Comparison of ENCODE assay signal across 8 mouse cellular contexts in genomic region chr7:97424621-97425245, GRCm38 (mm10). TPM values are rescaled to one million over a fixed set of nuclear protein-coding genes. Genes with fewer than 3 reads are reported as not detected.
DNase-seq lines count a peak whose midpoint lies in the region; ATAC-seq and TF ChIP-seq lines count a peak whose summit lies in the region.

No protein-coding gene starts in this region.

- H3K4me3 ChIP-seq in E14TG2a.4 (replicated peaks; ENCODE audit: low read length): no peak overlapping the region
- no peak overlapping the region for H3K4me3 ChIP-seq in forebrain, embryonic 13.5 days
- H3K4me3 ChIP-seq in neural tube, embryonic 15.5 days (replicated peaks): no peak overlapping the region

- no peaks in the 10 kb centered on the region for H3K27me3 ChIP-seq in E14TG2a.4 (ENCODE audit: insufficient read depth, low read length)
- no peaks in the 10 kb centered on the region for H3K27me3 ChIP-seq in forebrain, embryonic 13.5 days
- no peaks in the 10 kb centered on the region for H3K27me3 ChIP-seq in neural tube, embryonic 15.5 days (replicated peaks)

- 8% methylated on average over 12 of the region's 12 CpGs for WGBS in forebrain, embryonic 13.5 days
- 9% methylated on average over 12 of the region's 12 CpGs for WGBS in neural tube, embryonic 15.5 days

- TF ChIP-seq CTCF in E14TG2a.4 (conservative IDR thresholded peaks at IDR 0.05; ENCODE audit: low read length): peak; percentile 67

- 0 out of 2 replicates have a peak overlapping the region, but pooled peaks have one; percentile 40 for H3K9ac ChIP-seq in forebrain, embryonic 13.5 days
- no peak overlapping the region for H3K9ac ChIP-seq in neural tube, embryonic 15.5 days (replicated peaks)

- ATAC-seq in cerebellum, adult (ENCODE audit: insufficient number of reproducible peaks, low FRiP score, low TSS enrichment): peak; percentile 63
- ATAC-seq in forebrain, embryonic 13.5 days: peak; percentile 87
- peak; percentile 84 for ATAC-seq in neural tube, embryonic 15.5 days (ENCODE audit: low FRiP score)

- peak; percentile 64 for DNase-seq in heart, postnatal 25 days (ENCODE audit: low spot score)
- DNase-seq in layer of hippocampus, adult 18-20 months (ENCODE audit: low spot score in 2 of 2): peak; percentile 72 to 93
- DNase-seq in lung, adult 18-20 months: peak; percentile 72 to 85
- peak; percentile 98 for DNase-seq in testis, postnatal 10 days (ENCODE audit: low spot score)

- intact Hi-C loops in heart, postnatal 25 days (cut with DNase I): loop anchor here (2.0 to 5.0 kb wide), 5 partner anchors 37 to 254 kb away; partner anchors contain the start of genes Aamdc, Alg8 and Rsf1

- no peaks in the 10 kb centered on the region for H3K36me3 ChIP-seq in E14TG2a.4 (ENCODE audit: insufficient read depth, low read length)
- no peaks in the 10 kb centered on the region for H3K36me3 ChIP-seq in forebrain, embryonic 13.5 days (ENCODE audit: poor library complexity, severe bottlenecking)
- H3K36me3 ChIP-seq in neural tube, embryonic 15.5 days: no peaks in the 10 kb centered on the region

- peak overlapping the region; percentile 54; the same call in 1 of the 2 replicates for H3K27ac ChIP-seq in forebrain, embryonic 13.5 days
- H3K27ac ChIP-seq in neural tube, embryonic 15.5 days (replicated peaks): no peak overlapping the region

- H3K9me3 ChIP-seq in E14TG2a.4 (ENCODE audit: low read length): no peaks in the 10 kb centered on the region
- H3K9me3 ChIP-seq in forebrain, embryonic 13.5 days (replicated peaks): no peaks in the 10 kb centered on the region
- H3K9me3 ChIP-seq in neural tube, embryonic 15.5 days (replicated peaks): no peaks in the 10 kb centered on the region

- peaks cover 30% of the 10 kb centered on the region for H3K4me1 ChIP-seq in E14TG2a.4 (replicated peaks; ENCODE audit: low read depth, low read length)
- peaks cover 18% of the 10 kb centered on the region for H3K4me1 ChIP-seq in forebrain, embryonic 13.5 days
- peaks cover 5% of the 10 kb centered on the region for H3K4me1 ChIP-seq in neural tube, embryonic 15.5 days

- H3K4me2 ChIP-seq in forebrain, embryonic 13.5 days: no peak overlapping the region
- H3K4me2 ChIP-seq in neural tube, embryonic 15.5 days: no peak overlapping the region

RNA-seq across cellular contexts. Expression of gene Thrsp, which starts 7.2 kb away (rescaled TPM):
- polyA plus RNA-seq in forebrain, embryonic 13.5 days (2015; fragmentation: Nextera tagmentation; extraction: Ambion mirVana): 1.4 and 1.7 TPM in 2 replicates
- total RNA-seq in heart, postnatal 25 days (2021): 10 to 100 TPM; 32.7 to 44.2 TPM
- 10 to 100 TPM; 41.0 to 47.8 TPM for total RNA-seq in layer of hippocampus, adult 18-20 months (2021)
- polyA plus RNA-seq in neural tube, embryonic 15.5 days (2015; fragmentation: Nextera tagmentation; extraction: Ambion mirVana): 1.5 and 2.1 TPM in 2 replicates

RNA-seq across cellular contexts. Expression of gene Ndufc2, which starts 24.9 kb away (rescaled TPM):
- polyA plus RNA-seq in forebrain, embryonic 13.5 days (2015; fragmentation: Nextera tagmentation; extraction: Ambion mirVana): 422 and 512 TPM in 2 replicates
- 100 to 1,000 TPM; 521 to 565 TPM for total RNA-seq in heart, postnatal 25 days (2021)
- 100 to 1,000 TPM; 221 to 224 TPM for total RNA-seq in layer of hippocampus, adult 18-20 months (2021)
- 469 and 526 TPM in 2 replicates for polyA plus RNA-seq in neural tube, embryonic 15.5 days (2015; fragmentation: Nextera tagmentation; extraction: Ambion mirVana)

RNA-seq across cellular contexts. Expression of gene Kctd14, which starts 26.4 kb away (rescaled TPM):
- 2.4 and 3.3 TPM in 2 replicates for polyA plus RNA-seq in forebrain, embryonic 13.5 days (2015; fragmentation: Nextera tagmentation; extraction: Ambion mirVana)
- total RNA-seq in heart, postnatal 25 days (2021): under 1 TPM; 0.11 to 0.13 TPM
- total RNA-seq in layer of hippocampus, adult 18-20 months (2021): 1 to 10 TPM; 5.0 to 5.3 TPM
- polyA plus RNA-seq in neural tube, embryonic 15.5 days (2015; fragmentation: Nextera tagmentation; extraction: Ambion mirVana): 2.1 and 3.0 TPM in 2 replicates

RNA-seq across cellular contexts. Expression of gene Alg8, which starts 53.3 kb away (rescaled TPM):
- polyA plus RNA-seq in forebrain, embryonic 13.5 days (2015; fragmentation: Nextera tagmentation; extraction: Ambion mirVana): 28.3 and 30.8 TPM in 2 replicates
- 1 to 10 TPM; 4.8 to 5.4 TPM for total RNA-seq in heart, postnatal 25 days (2021)
- 10 to 100 TPM; 10.6 to 10.8 TPM for total RNA-seq in layer of hippocampus, adult 18-20 months (2021)
- 12.8 and 19.4 TPM in 2 replicates for polyA plus RNA-seq in neural tube, embryonic 15.5 days (2015; fragmentation: Nextera tagmentation; extraction: Ambion mirVana)

RNA-seq across cellular contexts. Expression of gene Ints4, which starts 56.0 kb away (rescaled TPM):
- 53.5 and 54.1 TPM in 2 replicates for polyA plus RNA-seq in forebrain, embryonic 13.5 days (2015; fragmentation: Nextera tagmentation; extraction: Ambion mirVana)
- total RNA-seq in heart, postnatal 25 days (2021): 10 to 100 TPM; 41.5 to 44.9 TPM
- 10 to 100 TPM; 31.0 to 34.6 TPM for total RNA-seq in layer of hippocampus, adult 18-20 months (2021)
- 39.2 and 39.5 TPM in 2 replicates for polyA plus RNA-seq in neural tube, embryonic 15.5 days (2015; fragmentation: Nextera tagmentation; extraction: Ambion mirVana)

Comparison
In these comparisons a context has a peak if more than half of its experiments do, and no peak if none do; other contexts are left out.
1. RNA of gene Kctd14, which starts 26.4 kb away (total RNA-seq): 5.0 to 5.3 TPM in layer of hippocampus, adult 18-20 months; 0.11 to 0.13 TPM in heart, postnatal 25 days; every median in the first group is over 4 times any median in the second.
2. Peak in every context shown above with its lines, with median percentiles within 50 percentile points of each other: ATAC-seq and DNase-seq.